Mouse (Mus musculus) limb, embryonic 15.5 days (tissue): ENCODE measurements around the gene Calu. TPM values are rescaled to one million over a fixed set of nuclear protein-coding genes. Genes with fewer than 3 reads are reported as not detected.

ENCODE experiments used
- microRNA-seq: library from miRNA; unstranded; fragments of <30 nt; microRNA quantifications from one replicate; pipeline ENCODE4, GENCODE M21; 2016
- polyA plus RNA-seq: library from polyadenylated mRNA; unstranded; fragments of >200 nt; fragmentation: Nextera tagmentation; extraction: Ambion mirVana; gene quantifications from 2 replicates; pipeline ENCODE4 v1.2.1, GENCODE M21; 2015

Calu gene
- polyA plus RNA-seq, 1 experiment from 2014 or later, result 549 TPM

Small RNA genes within 50 kb of the gene (microRNA-seq; reads per million reads assigned to microRNA genes)
- gene Gm26220 (not detected), gene Gm44354 (not detected)

Other genes starting within 250 kb of the Calu start
- gene Rbm28, start 183.1 kb upstream of the Calu start, polyA plus RNA-seq, result 30.7 and 31.5 TPM in 2 replicates
- gene Prrt4, start 168.5 kb upstream of the Calu start, polyA plus RNA-seq, result 0.67 and 0.83 TPM in 2 replicates
- 50.4 and 56.8 TPM in 2 replicates for gene Impdh1, start 131.7 kb upstream of the Calu start, polyA plus RNA-seq
- gene Hilpda, start 75.6 kb upstream of the Calu start, polyA plus RNA-seq, result 41.8 and 45.7 TPM in 2 replicates
- 0.19 and 0.38 TPM in 2 replicates for gene Fam71f2, start 68.5 kb upstream of the Calu start, polyA plus RNA-seq
- gene Fam71f1, start 28.9 kb upstream of the Calu start, polyA plus RNA-seq, result not detected in 2 replicates
- 1.1 and 1.3 TPM in 2 replicates for gene Opn1sw, start 40.4 kb downstream of the Calu start, polyA plus RNA-seq
- 18.1 and 21.0 TPM in 2 replicates for gene Ccdc136, start 48.2 kb downstream of the Calu start, polyA plus RNA-seq
- gene Flnc, start 85.2 kb downstream of the Calu start, polyA plus RNA-seq, result 21.5 and 28.0 TPM in 2 replicates
- gene Atp6v1f, start 119.6 kb downstream of the Calu start, polyA plus RNA-seq, result 221 and 243 TPM in 2 replicates
- gene Atp6v1fnb, start 123.4 kb downstream of the Calu start, polyA plus RNA-seq, result not detected in 2 replicates
- 25.8 and 26.5 TPM in 2 replicates for gene Kcp, start 159.9 kb downstream of the Calu start, polyA plus RNA-seq
- gene Irf5, start 178.6 kb downstream of the Calu start, polyA plus RNA-seq, result 4.6 and 6.0 TPM in 2 replicates